Comparison of ENCODE assay signal across 8 mouse cellular contexts in the genomic region with DNA sequence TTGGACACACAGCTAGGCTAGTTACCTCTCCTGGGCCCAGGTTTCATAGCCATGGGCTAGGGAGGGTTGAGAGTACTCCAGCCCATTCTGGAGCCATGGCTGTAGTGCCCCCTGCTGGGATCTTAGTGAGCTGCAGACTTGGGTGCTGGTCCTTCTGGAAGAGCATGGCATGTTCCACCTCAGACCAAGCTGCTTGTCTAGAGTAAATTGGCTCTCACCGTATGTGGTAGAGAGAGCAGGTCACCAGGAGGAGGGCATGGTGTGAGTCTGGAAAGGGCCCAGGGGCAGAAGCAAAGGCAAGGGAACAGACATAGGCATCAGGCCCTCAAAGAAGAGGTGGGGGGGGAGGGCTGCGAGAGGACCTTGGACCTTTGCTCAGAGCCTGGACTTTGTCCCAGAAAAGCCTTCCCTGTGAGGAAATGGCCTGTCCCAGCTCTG. TPM values are rescaled to one million over a fixed set of nuclear protein-coding genes. Genes with fewer than 3 reads are reported as not detected.
DNase-seq lines count a peak whose midpoint lies in the region; ATAC-seq and TF ChIP-seq lines count a peak whose summit lies in the region.

No protein-coding gene starts in this region.

- H3K27ac ChIP-seq in gastrocnemius, adult 2 months: no peak overlapping the region
- H3K27ac ChIP-seq in testis, adult 2 months (ENCODE audit: control insufficient read depth, insufficient read depth, low read depth, low read length): no peak overlapping the region
- peak overlapping the region; percentile 54; the same call in 1 of the 2 replicates for H3K27ac ChIP-seq in kidney, adult 2 months (ENCODE audit: insufficient read depth, low read depth, low read length)

- H3K4me3 ChIP-seq in gastrocnemius, adult 2 months: no peak overlapping the region
- no peak overlapping the region for H3K4me3 ChIP-seq in testis, adult 2 months (ENCODE audit: control insufficient read depth, low read depth, low read length)
- no peak overlapping the region for H3K4me3 ChIP-seq in kidney, adult 2 months (ENCODE audit: insufficient read depth, low read depth, low read length)

- peaks cover 4% of the 10 kb centered on the region for H3K36me3 ChIP-seq in testis, adult 2 months (ENCODE audit: control insufficient read depth, insufficient read depth, low read length)
- peaks cover 2% of the 10 kb centered on the region; the same call in 1 of the 2 replicates for H3K36me3 ChIP-seq in kidney, adult 2 months (ENCODE audit: control insufficient read depth, insufficient read depth, low read length)

- H3K27me3 ChIP-seq in testis, adult 2 months (ENCODE audit: control insufficient read depth, insufficient read depth, low read length): no peaks in the 10 kb centered on the region
- H3K27me3 ChIP-seq in kidney, adult 2 months (replicated peaks; ENCODE audit: control insufficient read depth, insufficient read depth, low read length): no peaks in the 10 kb centered on the region

- no peaks in the 10 kb centered on the region for H3K4me1 ChIP-seq in testis, adult 2 months (ENCODE audit: control insufficient read depth, insufficient read depth, low read length)
- H3K4me1 ChIP-seq in kidney, adult 2 months (ENCODE audit: control insufficient read depth, insufficient read depth, low read length): peaks cover 14% of the 10 kb centered on the region; the same call in 1 of the 2 replicates

- DNase-seq in gastrocnemius, adult 2 months: peak; percentile 52
- no peak for DNase-seq in gastrocnemius, adult 8-10 months (ENCODE audit: low spot score in 2 of 2)
- no peak for DNase-seq in testis, postnatal 14 days (ENCODE audit: low spot score)
- DNase-seq in cerebellum, adult 9-10 months: peak; percentile 71
- peak; percentile 93 for DNase-seq in kidney, adult 2 months
- DNase-seq in left cerebral cortex, postnatal 4 days: no peak

- 52% methylated on average over 2 of the region's 2 CpGs for WGBS in kidney, adult 2 months

- peak; percentile 68 for TF ChIP-seq CTCF in gastrocnemius, adult 2 months (IDR thresholded peaks at IDR 0.05)
- peak; percentile 56; the same call in 1 of the 2 replicates for TF ChIP-seq CTCF in testis, adult 2 months (IDR thresholded peaks at IDR 0.05; ENCODE audit: control insufficient read depth, insufficient read depth, insufficient replicate concordance, low read depth, low read length)
- TF ChIP-seq CTCF in kidney, adult 2 months (conservative IDR thresholded peaks at IDR 0.05; ENCODE audit: insufficient read depth, insufficient read length, low read depth, low read length): peak; percentile 68

- no peak for TF ChIP-seq POLR2A in testis, adult 2 months (IDR thresholded peaks at IDR 0.05; ENCODE audit: control insufficient read depth, low read depth, low read length)
- TF ChIP-seq POLR2A in kidney, adult 2 months (IDR thresholded peaks at IDR 0.05; ENCODE audit: low read depth, low read length): no peak

- intact Hi-C loops in gastrocnemius, adult 2 months (cut with DNase I): no loop called here
- intact Hi-C loops in left cerebral cortex, postnatal 4 days (cut with DNase I): no loop called here

- peak; percentile 46 for ATAC-seq in megakaryocyte-erythroid progenitor cell, adult 5-6 weeks (replicated peaks; ENCODE audit: low FRiP score, low TSS enrichment, poor library complexity, severe bottlenecking)

RNA-seq across cellular contexts. Expression of a gene that starts 3.2 kb away (rescaled TPM):
- total RNA-seq in gastrocnemius, adult 2 months (2021): under 1 TPM in 1 of 2 experiments, not detected in 1; 0.06 TPM
- under 1 TPM in 2 of 4 experiments, not detected in 2; 0.05 TPM for total RNA-seq in gastrocnemius, adult 8-10 months (2022)
- 8.2 and 11.7 TPM in 2 replicates for polyA plus RNA-seq in testis, adult 2 months (2012; rRNA removed)
- 0.14 and 0.24 TPM in 2 replicates for polyA plus RNA-seq in kidney, adult 2 months (2012; rRNA removed)
- total RNA-seq in megakaryocyte-erythroid progenitor cell, adult 5-6 weeks (2014; fragmentation: Nextera tagmentation): 0.17 TPM in 1 of 2 replicates, not detected in the other
- total RNA-seq in megakaryocyte-erythroid progenitor cell, adult 5-6 weeks (2017): 0.19 TPM in 1 of 2 replicates, not detected in the other
- under 1 TPM; 0.10 to 0.14 TPM for total RNA-seq in left cerebral cortex, postnatal 4 days (2021)

RNA-seq across cellular contexts. Expression of a gene that starts 11.6 kb away (rescaled TPM):
- total RNA-seq in gastrocnemius, adult 2 months (2021): 10 to 100 TPM; 26.4 to 26.6 TPM
- 10 to 100 TPM; 21.6 to 24.9 (median 22.7) TPM for total RNA-seq in gastrocnemius, adult 8-10 months (2022)
- 34.5 and 36.3 TPM in 2 replicates for polyA plus RNA-seq in testis, adult 2 months (2012; rRNA removed)
- polyA plus RNA-seq in kidney, adult 2 months (2012; rRNA removed): 64.8 and 66.1 TPM in 2 replicates
- 50.2 and 65.2 TPM in 2 replicates for total RNA-seq in megakaryocyte-erythroid progenitor cell, adult 5-6 weeks (2014; fragmentation: Nextera tagmentation)
- 91.0 and 109 TPM in 2 replicates for total RNA-seq in megakaryocyte-erythroid progenitor cell, adult 5-6 weeks (2017)
- 10 to 100 TPM; 72.1 to 72.3 TPM for total RNA-seq in left cerebral cortex, postnatal 4 days (2021)

RNA-seq across cellular contexts. Expression of a gene that starts 47.7 kb away (rescaled TPM):
- total RNA-seq in gastrocnemius, adult 2 months (2021): 10 to 100 TPM; 28.9 to 31.4 TPM
- 10 to 100 TPM; 28.9 to 30.7 (median 30.6) TPM for total RNA-seq in gastrocnemius, adult 8-10 months (2022)
- polyA plus RNA-seq in testis, adult 2 months (2012; rRNA removed): 83.6 and 87.7 TPM in 2 replicates
- 39.6 and 40.3 TPM in 2 replicates for polyA plus RNA-seq in kidney, adult 2 months (2012; rRNA removed)
- total RNA-seq in megakaryocyte-erythroid progenitor cell, adult 5-6 weeks (2014; fragmentation: Nextera tagmentation): 39.2 and 53.4 TPM in 2 replicates
- 64.5 and 114 TPM in 2 replicates for total RNA-seq in megakaryocyte-erythroid progenitor cell, adult 5-6 weeks (2017)
- 10 to 100 TPM; 28.9 to 30.5 TPM for total RNA-seq in left cerebral cortex, postnatal 4 days (2021)

RNA-seq across cellular contexts. Expression of a gene that starts 49.0 kb away (rescaled TPM):
- 10 to 100 TPM; 64.5 to 66.7 TPM for total RNA-seq in gastrocnemius, adult 2 months (2021)
- total RNA-seq in gastrocnemius, adult 8-10 months (2022): 10 to 100 TPM; 72.7 to 86.1 (median 75.5) TPM
- polyA plus RNA-seq in testis, adult 2 months (2012; rRNA removed): 76.9 and 89.3 TPM in 2 replicates
- polyA plus RNA-seq in kidney, adult 2 months (2012; rRNA removed): 24.3 and 25.5 TPM in 2 replicates
- 27.4 and 33.5 TPM in 2 replicates for total RNA-seq in megakaryocyte-erythroid progenitor cell, adult 5-6 weeks (2014; fragmentation: Nextera tagmentation)
- 32.4 and 33.0 TPM in 2 replicates for total RNA-seq in megakaryocyte-erythroid progenitor cell, adult 5-6 weeks (2017)
- 10 to 100 TPM; 37.8 to 38.4 TPM for total RNA-seq in left cerebral cortex, postnatal 4 days (2021)

Comparison
In these comparisons a context has a peak if more than half of its experiments do, and no peak if none do; other contexts are left out.
1. DNase-seq: peak in gastrocnemius, adult 2 months (single experiment), cerebellum, adult 9-10 months (single experiment) and kidney, adult 2 months (single experiment); none in gastrocnemius, adult 8-10 months (0 of 2), testis, postnatal 14 days (single experiment) and left cerebral cortex, postnatal 4 days (single experiment).
2. Peak in every context shown above with its lines, with median percentiles within 50 percentile points of each other: CTCF ChIP-seq.